Mouse (Mus musculus) cerebellum, adult (tissue): ENCODE data around the gene Dgkh.
"Not testable (repeated sequence)": the region's sequence is repeated elsewhere in the genome, so short reads cannot be mapped to it uniquely, and the experiment has no call there.

Experiments used
- ATAC-seq: cut with Nextera tagmentation; 2 replicates; pipeline ENCODE4 v1.9.2; 2017; ENCODE audit warnings: mild to moderate bottlenecking, moderate library complexity, mixed read lengths; ENCODE audit not compliant: insufficient number of reproducible peaks, low FRiP score, low TSS enrichment

Dgkh gene

GRCm38 (mm10) chr14:78732617-78733312 is at the start of gene Dgkh:
Dgkh (minus strand) TSS chr14:78732776.
- peak; percentile 96 for ATAC-seq

- ATAC-seq = no peak
Measured at GRCm38 (mm10) chr14:78777215-78777614, 44.6 kb upstream of the Dgkh start.

GRCm38 (mm10) chr14:78776659-78777058 is 44.1 kb upstream of the Dgkh start:
- ATAC-seq = no peak

GRCm38 (mm10) chr14:78775699-78776098 is 43.1 kb upstream of the Dgkh start:
- no peak for ATAC-seq

- no peak for ATAC-seq
Measured at GRCm38 (mm10) chr14:78775226-78775625, 42.6 kb upstream of the Dgkh start.

GRCm38 (mm10) chr14:78770457-78770856 is 37.9 kb upstream of the Dgkh start:
- no peak for ATAC-seq

- ATAC-seq = no peak
Measured at GRCm38 (mm10) chr14:78761064-78761463, 28.5 kb upstream of the Dgkh start.

GRCm38 (mm10) chr14:78759491-78759890 is 26.9 kb upstream of the Dgkh start:
- ATAC-seq = no peak

GRCm38 (mm10) chr14:78755316-78755715 is 22.7 kb upstream of the Dgkh start:
- no peak for ATAC-seq

GRCm38 (mm10) chr14:78748692-78749091 is 16.1 kb upstream of the Dgkh start:
- ATAC-seq = no peak

- ATAC-seq = no peak
Measured at GRCm38 (mm10) chr14:78747969-78748651, 15.5 kb upstream of the Dgkh start.

GRCm38 (mm10) chr14:78747454-78747853 is 14.9 kb upstream of the Dgkh start:
- no peak for ATAC-seq

GRCm38 (mm10) chr14:78734605-78735004 is 2.0 kb upstream of the Dgkh start:
- no peak for ATAC-seq

- not testable (repeated sequence) for ATAC-seq
Measured at GRCm38 (mm10) chr14:78734203-78734602, 1.6 kb upstream of the Dgkh start.

GRCm38 (mm10) chr14:78733366-78734076 is 945 bp upstream of the Dgkh start:
- no peak for ATAC-seq

- ATAC-seq = no peak; the same call in 1 of the 2 replicates
Measured at GRCm38 (mm10) chr14:78731852-78732616, 542 bp downstream of the Dgkh start.

GRCm38 (mm10) chr14:78731240-78731639 is 1.3 kb downstream of the Dgkh start:
- no peak for ATAC-seq

- ATAC-seq = no peak
Measured at GRCm38 (mm10) chr14:78725976-78726375, 6.6 kb downstream of the Dgkh start.

GRCm38 (mm10) chr14:78725307-78725956 is 7.1 kb downstream of the Dgkh start:
- ATAC-seq = no peak
